Mouse (Mus musculus): ENCODE results near the gene F2rl3. TPM values are rescaled to one million over a fixed set of nuclear protein-coding genes. Genes with fewer than 3 reads are reported as not detected.

F2rl3 gene
- total and polyA plus RNA-seq, 2 experiments from 2014 or later, result 0.29 to 0.68 TPM

DNA sequence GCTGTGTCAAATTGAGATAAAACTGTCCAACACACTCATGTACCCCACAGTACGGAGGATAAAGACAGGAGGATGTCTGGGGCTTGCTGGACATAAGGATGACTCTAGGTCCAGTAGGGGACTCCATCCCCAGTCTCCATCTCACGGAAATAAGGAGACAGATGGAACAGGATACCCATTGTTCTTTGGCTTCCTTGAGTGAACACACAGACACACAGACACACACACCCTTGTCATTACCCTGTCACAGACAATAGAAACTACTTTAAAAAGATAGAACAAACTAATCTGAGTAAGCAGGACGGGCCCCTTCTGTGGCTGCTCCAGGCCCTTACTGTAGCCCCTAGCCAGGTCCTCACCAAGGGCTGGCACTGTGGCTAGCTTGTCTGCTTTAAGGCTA lies 9.4 kb upstream of the F2rl3 start:
- H3K4me1 ChIP-seq (ENCODE audit: insufficient read depth, low read length), result no peaks in the 10 kb centered on the region
- peaks cover 75% of the 10 kb centered on the region for H3K36me3 ChIP-seq (ENCODE audit: insufficient read depth, low read length)
- H3K9me3 ChIP-seq (ENCODE audit: low read length), result no peaks in the 10 kb centered on the region
- no peak overlapping the region for H3K9ac ChIP-seq (replicated peaks; ENCODE audit: low read length)
- no peak for DNase-seq (ENCODE audit: low spot score)
- H3K4me2 ChIP-seq (ENCODE audit: low read depth, low read length), result no peak overlapping the region
- no peak overlapping the region for H3K27ac ChIP-seq
- ATAC-seq, result no peak
- WGBS, result 78% methylated on average over 3 of the region's 3 CpGs
- TF ChIP-seq CTCF (IDR thresholded peaks at IDR 0.05; ENCODE audit: low read depth), result no peak
- H3K4me3 ChIP-seq (ENCODE audit: low read length), result no peak overlapping the region
- no peaks in the 10 kb centered on the region for H3K27me3 ChIP-seq (ENCODE audit: insufficient read depth, low read length)

GRCm38 (mm10) chr8:72753165-72753564 lies 8.5 kb upstream of the F2rl3 start:
- Histone ChIP-seq H3K4me2 (ENCODE audit: low read depth, low read length) (no peak overlapping the region), H3K4me1 (ENCODE audit: insufficient read depth, low read length) (no peaks in the 10 kb centered on the region), H3K9ac (replicated peaks; ENCODE audit: low read length) (no peak overlapping the region), H3K36me3 (ENCODE audit: insufficient read depth, low read length) (peaks cover 69% of the 10 kb centered on the region), H3K4me3 (ENCODE audit: low read length) (no peak overlapping the region), H3K9me3 (ENCODE audit: low read length) (no peaks in the 10 kb centered on the region), H3K27me3 (ENCODE audit: insufficient read depth, low read length) (no peaks in the 10 kb centered on the region), H3K27ac (no peak overlapping the region)
- WGBS, result 94% methylated on average over 9 of the region's 9 CpGs
- ATAC-seq (no peak), DNase-seq (ENCODE audit: low spot score) (no peak)
- no peak for TF ChIP-seq CTCF (IDR thresholded peaks at IDR 0.05; ENCODE audit: low read depth)

- Histone ChIP-seq H3K9me3 (ENCODE audit: low read length) (no peaks in the 10 kb centered on the region), H3K4me1 (ENCODE audit: insufficient read depth, low read length) (no peaks in the 10 kb centered on the region), H3K4me2 (ENCODE audit: low read depth, low read length) (no peak overlapping the region), H3K27ac (no peak overlapping the region), H3K4me3 (ENCODE audit: low read length) (no peak overlapping the region), H3K36me3 (ENCODE audit: insufficient read depth, low read length) (peaks cover 63% of the 10 kb centered on the region), H3K9ac (replicated peaks; ENCODE audit: low read length) (no peak overlapping the region), H3K27me3 (ENCODE audit: insufficient read depth, low read length) (no peaks in the 10 kb centered on the region)
- no peak for ATAC-seq
- no peak for TF ChIP-seq CTCF (IDR thresholded peaks at IDR 0.05; ENCODE audit: low read depth)
- 92% methylated on average over 2 of the region's 2 CpGs for WGBS
- DNase-seq (ENCODE audit: low spot score), result no peak
These were observed 7.9 kb upstream of the F2rl3 start for GRCm38 (mm10) chr8:72753781-72754180.

DNA sequence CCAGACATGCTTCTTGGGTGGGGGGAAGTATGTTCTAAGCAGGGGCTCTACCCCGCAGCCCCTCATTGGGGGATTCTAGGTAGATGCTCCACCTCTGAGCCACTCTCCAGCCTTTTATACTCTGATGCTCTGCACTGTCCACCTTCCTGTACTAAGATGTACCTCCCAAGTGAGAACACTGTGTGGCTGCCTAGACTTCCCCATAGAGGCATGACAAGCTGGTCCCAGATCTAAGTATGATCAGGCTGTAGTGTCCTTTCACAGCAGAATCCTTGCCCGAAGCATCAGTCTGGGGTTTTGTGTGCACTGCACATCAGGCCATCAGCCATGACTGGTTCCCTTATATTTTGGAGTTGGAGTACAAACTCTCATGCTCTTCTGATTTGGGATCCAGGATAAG lies 5.6 kb upstream of the F2rl3 start:
- H3K36me3 ChIP-seq (ENCODE audit: insufficient read depth, low read length), result peaks cover 41% of the 10 kb centered on the region; the same call in 1 of the 2 replicates
- H3K27ac ChIP-seq, result no peak overlapping the region
- TF ChIP-seq CTCF (IDR thresholded peaks at IDR 0.05; ENCODE audit: low read depth), result no peak
- DNase-seq (ENCODE audit: low spot score), result no peak
- H3K27me3 ChIP-seq (ENCODE audit: insufficient read depth, low read length), result no peaks in the 10 kb centered on the region
- no peaks in the 10 kb centered on the region for H3K4me1 ChIP-seq (ENCODE audit: insufficient read depth, low read length)
- WGBS, result 96% methylated on average over 2 of the region's 2 CpGs
- H3K9ac ChIP-seq (replicated peaks; ENCODE audit: low read length), result no peak overlapping the region
- no peak overlapping the region for H3K4me3 ChIP-seq (ENCODE audit: low read length)
- H3K4me2 ChIP-seq (ENCODE audit: low read depth, low read length), result no peak overlapping the region
- H3K9me3 ChIP-seq (ENCODE audit: low read length), result no peaks in the 10 kb centered on the region
- no peak for ATAC-seq

DNA sequence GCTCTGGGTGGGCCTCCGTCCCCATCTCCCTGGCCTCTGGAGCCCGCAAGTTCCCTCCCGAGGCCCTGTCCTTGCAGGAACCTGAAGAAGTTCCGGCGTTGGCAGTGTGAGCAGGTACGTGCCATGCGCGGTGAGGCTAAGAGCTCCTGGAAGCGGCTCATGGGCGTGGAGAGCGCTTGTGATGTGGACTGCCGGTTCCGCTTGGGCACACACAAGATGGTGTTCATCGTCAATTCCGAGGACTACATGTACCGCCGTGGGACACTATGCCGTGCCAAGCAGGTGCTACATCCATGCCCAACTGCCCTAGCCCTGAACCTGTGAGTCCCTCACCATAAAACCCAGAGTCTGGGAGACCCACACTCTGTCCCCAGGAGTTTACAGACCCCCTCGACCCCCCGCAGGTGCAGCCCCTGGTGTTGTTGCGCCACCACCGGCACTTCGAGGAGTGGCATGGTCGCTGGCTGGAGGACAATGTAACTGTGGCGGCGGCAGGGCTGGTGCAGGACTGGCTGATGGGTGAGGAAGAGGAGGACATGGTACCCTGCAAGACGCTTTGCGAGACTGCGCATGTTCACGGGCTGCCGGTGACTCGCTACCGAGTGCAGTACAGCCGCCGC lies 4.8 kb upstream of the F2rl3 start:
- DNase-seq (ENCODE audit: low spot score), result no peak
- H3K9ac ChIP-seq (replicated peaks; ENCODE audit: low read length), result no peak overlapping the region
- no peak overlapping the region for H3K27ac ChIP-seq
- H3K9me3 ChIP-seq (ENCODE audit: low read length), result no peaks in the 10 kb centered on the region
- no peaks in the 10 kb centered on the region for H3K27me3 ChIP-seq (ENCODE audit: insufficient read depth, low read length)
- no peak overlapping the region for H3K4me3 ChIP-seq (ENCODE audit: low read length)
- H3K4me1 ChIP-seq (ENCODE audit: insufficient read depth, low read length), result no peaks in the 10 kb centered on the region
- peaks cover 32% of the 10 kb centered on the region; the same call in 1 of the 2 replicates for H3K36me3 ChIP-seq (ENCODE audit: insufficient read depth, low read length)
- ATAC-seq, result no peak
- 98% methylated on average over 35 of the region's 35 CpGs for WGBS
- no peak overlapping the region for H3K4me2 ChIP-seq (ENCODE audit: low read depth, low read length)
- no peak for TF ChIP-seq CTCF (IDR thresholded peaks at IDR 0.05; ENCODE audit: low read depth)

GRCm38 (mm10) chr8:72757426-72758195 lies 4.1 kb upstream of the F2rl3 start:
- Histone ChIP-seq H3K27me3 (ENCODE audit: insufficient read depth, low read length) (no peaks in the 10 kb centered on the region), H3K9ac (replicated peaks; ENCODE audit: low read length) (no peak overlapping the region), H3K4me3 (ENCODE audit: low read length) (no peak overlapping the region), H3K4me1 (ENCODE audit: insufficient read depth, low read length) (no peaks in the 10 kb centered on the region), H3K36me3 (ENCODE audit: insufficient read depth, low read length) (peaks cover 25% of the 10 kb centered on the region; the same call in 1 of the 2 replicates), H3K27ac (no peak overlapping the region), H3K9me3 (ENCODE audit: low read length) (no peaks in the 10 kb centered on the region), H3K4me2 (ENCODE audit: low read depth, low read length) (no peak overlapping the region)
- no peak for TF ChIP-seq CTCF (IDR thresholded peaks at IDR 0.05; ENCODE audit: low read depth)
- WGBS, result 90% methylated on average over 15 of the region's 15 CpGs
- no peak for DNase-seq (ENCODE audit: low spot score)
- no peak for ATAC-seq

DNA sequence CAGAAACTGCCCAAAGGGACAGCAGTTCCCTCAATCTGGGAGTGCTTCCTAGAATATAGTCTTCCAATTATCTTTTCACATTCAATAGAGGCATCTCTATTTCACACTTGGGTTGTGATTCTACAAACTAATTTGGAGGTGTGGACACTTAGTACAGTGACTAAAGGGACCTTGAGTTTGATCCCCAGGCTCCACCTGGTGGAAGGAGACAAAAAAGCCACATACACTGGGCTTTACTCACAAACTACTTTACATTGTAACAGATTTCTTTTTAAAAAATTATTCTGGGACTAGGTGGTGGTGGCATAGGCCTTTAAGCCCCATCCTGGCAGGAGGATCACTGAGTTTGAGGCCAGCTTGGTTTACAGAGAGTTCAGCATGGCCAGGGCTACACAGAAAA lies 3.4 kb upstream of the F2rl3 start:
- H3K36me3 ChIP-seq (ENCODE audit: insufficient read depth, low read length), result peaks cover 18% of the 10 kb centered on the region; the same call in 1 of the 2 replicates
- peak; percentile 31 for TF ChIP-seq CTCF (IDR thresholded peaks at IDR 0.05; ENCODE audit: low read depth)
- H3K27ac ChIP-seq, result no peak overlapping the region
- H3K4me1 ChIP-seq (ENCODE audit: insufficient read depth, low read length), result no peaks in the 10 kb centered on the region
- ATAC-seq, result no peak
- H3K9ac ChIP-seq (replicated peaks; ENCODE audit: low read length), result no peak overlapping the region
- DNase-seq (ENCODE audit: low spot score), result no peak
- H3K4me2 ChIP-seq (ENCODE audit: low read depth, low read length), result no peak overlapping the region
- H3K27me3 ChIP-seq (ENCODE audit: insufficient read depth, low read length), result no peaks in the 10 kb centered on the region
- H3K4me3 ChIP-seq (ENCODE audit: low read length), result no peak overlapping the region
- no peaks in the 10 kb centered on the region for H3K9me3 ChIP-seq (ENCODE audit: low read length)

All from hindbrain, postnatal 0 days (tissue).